Mouse (Mus musculus) C3H10T1/2 (cell line): ENCODE measurements around the gene Utp15. TPM values are rescaled to one million over a fixed set of nuclear protein-coding genes. Genes with fewer than 3 reads are reported as not detected.

ENCODE experiments used
- polyA plus RNA-seq, 2 experiments: library from polyadenylated mRNA; unstranded; fragments of >200 nt; fragmentation: generic; extraction: Trizol; gene quantifications; one replicate each; pipeline ENCODE4 v1.2.1; 2012; ENCODE audit warnings: missing spikeins in 2 of 2

The Utp15 gene
- 1 to 10 TPM; 2.2 to 4.4 TPM for polyA plus RNA-seq

DNA sequence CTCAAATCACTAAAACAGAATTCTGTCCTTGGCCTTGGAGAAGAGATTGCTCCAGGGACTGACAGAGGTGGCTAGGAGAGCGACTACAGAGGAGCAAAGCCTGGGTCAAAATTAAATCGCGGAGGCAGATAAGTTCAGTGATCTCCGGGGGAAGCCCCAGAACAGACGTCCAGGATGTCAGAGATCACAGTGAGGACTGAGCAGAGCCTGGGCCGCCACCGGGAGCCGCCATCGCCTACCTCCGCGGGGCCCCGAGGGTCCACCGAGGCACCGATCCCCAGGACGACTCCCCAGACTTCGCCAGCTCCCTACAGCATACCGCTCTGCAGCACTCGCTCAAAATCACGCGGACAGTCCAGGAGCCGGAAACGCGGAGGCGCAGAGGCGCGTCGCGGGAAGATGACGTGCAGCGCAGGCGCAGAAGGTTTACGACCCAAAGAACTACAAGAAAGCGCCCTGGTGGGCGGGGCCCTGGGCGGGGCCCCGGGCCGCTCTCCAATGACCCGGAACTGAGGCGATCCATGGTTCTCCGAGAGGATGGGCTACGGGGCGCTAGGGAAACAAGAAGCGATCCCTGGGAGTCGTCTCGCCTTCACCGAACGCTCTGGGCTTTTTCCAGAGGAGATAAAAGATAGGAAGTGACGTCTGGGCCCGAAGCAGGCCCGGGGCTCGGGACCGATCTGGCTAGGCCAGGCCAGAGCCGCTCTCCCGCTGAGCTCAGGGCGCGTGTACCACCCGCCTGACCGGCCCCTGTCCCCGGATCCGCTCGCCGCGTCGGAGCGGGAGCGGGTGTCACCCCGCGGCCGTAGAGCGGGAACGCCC is at the start of gene Utp15, which contains the start of gene Ankra2:
TSS of gene Utp15 (minus strand) at position 406 of the 822 bp plus-strand sequence.
TSS of gene Ankra2 (plus strand) at position 439 of the 822 bp plus-strand sequence.

GRCm38 (mm10) chr13:98279686-98280085 is 16.8 kb upstream of the Utp15 start, which contains the start of gene Gm21976:
Gene Gm21976 (plus strand): TSS chr13:98279887.

DNA sequence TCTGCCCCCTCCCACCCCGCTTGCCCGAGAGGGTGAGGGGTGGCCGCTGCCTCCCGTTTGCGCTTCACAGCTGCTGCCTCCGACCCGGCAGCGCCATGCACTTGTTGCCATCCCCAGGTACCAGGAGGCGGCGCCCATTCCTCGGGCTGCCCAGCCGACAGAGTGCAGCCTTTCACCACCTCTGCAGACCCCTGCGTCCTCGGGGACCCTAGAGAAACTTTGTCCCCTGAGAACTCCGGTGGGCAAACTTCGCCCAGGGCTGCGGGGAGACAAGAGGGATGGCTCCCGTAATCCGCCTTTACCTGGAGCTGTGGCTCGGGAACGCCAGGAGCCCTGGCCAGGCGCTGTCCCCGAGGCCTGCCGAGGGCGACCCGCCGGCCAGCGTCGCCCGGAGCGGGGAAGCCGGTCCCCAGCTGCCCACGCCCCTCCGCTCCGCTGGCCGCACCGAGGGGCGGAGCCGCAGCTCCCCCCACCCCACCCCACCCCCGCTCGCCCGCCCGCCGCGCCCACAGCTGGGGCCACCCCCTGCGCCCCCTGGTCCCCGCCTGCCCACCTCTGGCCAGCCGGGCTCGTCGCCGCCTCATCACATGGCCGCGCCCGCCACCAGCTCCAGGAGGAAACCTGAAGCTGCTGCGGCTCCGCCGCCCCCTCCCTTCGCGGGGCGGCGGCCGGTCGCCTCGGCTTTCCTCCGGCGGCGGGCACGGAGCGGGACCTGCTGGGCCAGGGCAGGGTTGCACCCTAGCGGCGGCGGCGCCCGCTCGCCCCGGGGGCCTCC is 56.9 kb downstream of the Utp15 start, which contains the start of gene Arhgef28:
TSS of gene Arhgef28 (minus strand) at position 669 of the 775 bp plus-strand sequence.

Other genes starting within 250 kb of the Utp15 start
- 1 to 10 TPM in 1 of 2 experiments, under 1 TPM in 1; 0.37 to 3.0 TPM for gene Arhgef28, start 56.6 kb downstream of the Utp15 start, polyA plus RNA-seq
- 10 to 100 TPM in 1 of 2 experiments, under 1 TPM in 1; 0.71 to 10.8 TPM for gene Ankra2, start within 50 bp of the Utp15 start, polyA plus RNA-seq
- gene Gm21976, start 16.8 kb upstream of the Utp15 start, polyA plus RNA-seq: not detected
- 100 to 1,000 TPM; 594 to 946 TPM for gene Btf3, start 54.0 kb upstream of the Utp15 start, polyA plus RNA-seq
- 1 to 10 TPM; 1.4 to 2.0 TPM for gene Foxd1, start 91.2 kb upstream of the Utp15 start, polyA plus RNA-seq
- gene Gm10320, start 229.0 kb upstream of the Utp15 start, polyA plus RNA-seq: 1 to 10 TPM; 2.0 to 2.3 TPM